ENCODE assay signal across 8 mouse cellular contexts in genomic region chr13:23412211-23412629, GRCm38 (mm10). TPM values are rescaled to one million over a fixed set of nuclear protein-coding genes. Genes with fewer than 3 reads are reported as not detected.
DNase-seq lines count a peak whose midpoint lies in the region; ATAC-seq lines count a peak whose summit lies in the region.

No protein-coding gene starts in this region.

- no peak for DNase-seq in kidney, postnatal 36 days
- peak; percentile 68 for DNase-seq in MN1 (ENCODE audit: low spot score)
- peak; percentile 59 for DNase-seq in embryonic facial prominence, embryonic 11.5 days (ENCODE audit: low spot score)
- no peak for DNase-seq in intestine, embryonic 14.5 days (ENCODE audit: low spot score)
- DNase-seq in midbrain, embryonic 14.5 days = peak; percentile 55
- no peak for DNase-seq in gastrocnemius, postnatal 25 days
- no peak for DNase-seq in kidney, adult 18-20 months

- H3K9ac ChIP-seq in kidney, embryonic 15.5 days = peak overlapping the region; percentile 9; the same call in 1 of the 2 replicates
- peak overlapping the region; percentile 26; the same call in 1 of the 2 replicates for H3K9ac ChIP-seq in embryonic facial prominence, embryonic 11.5 days (replicated peaks; ENCODE audit: low read length)
- H3K9ac ChIP-seq in intestine, embryonic 14.5 days (ENCODE audit: low read length) = peak overlapping the region; percentile 13; the same call in 1 of the 2 replicates
- peak overlapping the region; percentile 29; the same call in 1 of the 2 replicates for H3K9ac ChIP-seq in midbrain, embryonic 14.5 days (replicated peaks; ENCODE audit: low read length)

- no peaks in the 10 kb centered on the region for H3K9me3 ChIP-seq in kidney, embryonic 15.5 days (replicated peaks)
- no peaks in the 10 kb centered on the region for H3K9me3 ChIP-seq in embryonic facial prominence, embryonic 11.5 days (replicated peaks; ENCODE audit: control insufficient read depth, low read length)
- no peaks in the 10 kb centered on the region for H3K9me3 ChIP-seq in intestine, embryonic 14.5 days (ENCODE audit: control insufficient read depth, low read length)
- no peaks in the 10 kb centered on the region for H3K9me3 ChIP-seq in midbrain, embryonic 14.5 days (ENCODE audit: control insufficient read depth, low read length)

- no peaks in the 10 kb centered on the region; the same call in 1 of the 2 replicates for H3K27me3 ChIP-seq in kidney, embryonic 15.5 days
- H3K27me3 ChIP-seq in embryonic facial prominence, embryonic 11.5 days (ENCODE audit: control insufficient read depth, insufficient read depth, low read length) = no peaks in the 10 kb centered on the region
- H3K27me3 ChIP-seq in intestine, embryonic 14.5 days (replicated peaks; ENCODE audit: control insufficient read depth, insufficient read depth, low read length) = peaks cover 27% of the 10 kb centered on the region; the same call in 1 of the 2 replicates
- H3K27me3 ChIP-seq in midbrain, embryonic 14.5 days (ENCODE audit: control insufficient read depth, insufficient read depth, low read length) = peaks cover 22% of the 10 kb centered on the region

- no peak overlapping the region for H3K27ac ChIP-seq in kidney, embryonic 15.5 days
- H3K27ac ChIP-seq in embryonic facial prominence, embryonic 11.5 days (replicated peaks; ENCODE audit: low read depth, low read length) = no peak overlapping the region
- no peak overlapping the region for H3K27ac ChIP-seq in intestine, embryonic 14.5 days (ENCODE audit: low read depth)
- H3K27ac ChIP-seq in midbrain, embryonic 14.5 days (replicated peaks; ENCODE audit: low read depth, low read length) = no peak overlapping the region

- no peaks in the 10 kb centered on the region for H3K36me3 ChIP-seq in kidney, embryonic 15.5 days
- no peaks in the 10 kb centered on the region for H3K36me3 ChIP-seq in embryonic facial prominence, embryonic 11.5 days (replicated peaks; ENCODE audit: control insufficient read depth, insufficient read depth, low read depth, low read length)
- H3K36me3 ChIP-seq in intestine, embryonic 14.5 days (ENCODE audit: control insufficient read depth, insufficient read depth, low read length) = no peaks in the 10 kb centered on the region
- H3K36me3 ChIP-seq in midbrain, embryonic 14.5 days (ENCODE audit: control insufficient read depth, insufficient read depth, low read length) = no peaks in the 10 kb centered on the region

- peak overlapping the region; percentile 71 for H3K4me2 ChIP-seq in kidney, embryonic 15.5 days
- peak overlapping the region; percentile 67 for H3K4me2 ChIP-seq in embryonic facial prominence, embryonic 11.5 days (ENCODE audit: low read depth, low read length)
- peak overlapping the region; percentile 52 for H3K4me2 ChIP-seq in intestine, embryonic 14.5 days (ENCODE audit: low read length)
- H3K4me2 ChIP-seq in midbrain, embryonic 14.5 days (ENCODE audit: low read length) = peak overlapping the region; percentile 55

- peaks cover 22% of the 10 kb centered on the region for H3K4me1 ChIP-seq in kidney, embryonic 15.5 days
- no peaks in the 10 kb centered on the region for H3K4me1 ChIP-seq in embryonic facial prominence, embryonic 11.5 days (ENCODE audit: control insufficient read depth, insufficient read depth, low read length)
- H3K4me1 ChIP-seq in intestine, embryonic 14.5 days (replicated peaks; ENCODE audit: control insufficient read depth, insufficient read depth, low read length) = 0 out of 2 replicates have a peak, but pooled peaks cover 4% of the 10 kb centered on the region
- H3K4me1 ChIP-seq in midbrain, embryonic 14.5 days (ENCODE audit: control insufficient read depth, insufficient read depth, low read length) = peaks cover 3% of the 10 kb centered on the region; the same call in 1 of the 2 replicates

- H3K4me3 ChIP-seq in kidney, embryonic 15.5 days (replicated peaks) = peak overlapping the region; percentile 46
- H3K4me3 ChIP-seq in embryonic facial prominence, embryonic 11.5 days (ENCODE audit: low read depth, low read length) = peak overlapping the region; percentile 35
- H3K4me3 ChIP-seq in intestine, embryonic 14.5 days (ENCODE audit: low read depth, low read length) = peak overlapping the region; percentile 39
- H3K4me3 ChIP-seq in midbrain, embryonic 14.5 days (replicated peaks; ENCODE audit: low read depth, low read length) = peak overlapping the region; percentile 33

- 0 out of 2 replicates have a peak, but pooled peaks have one; percentile 37 for ATAC-seq in kidney, embryonic 15.5 days (replicated peaks; ENCODE audit: low FRiP score)
- ATAC-seq in embryonic facial prominence, embryonic 11.5 days (replicated peaks; ENCODE audit: insufficient number of reproducible peaks, low FRiP score, low TSS enrichment, low read depth) = 0 out of 2 replicates have a peak, but pooled peaks have one; percentile 26
- ATAC-seq in intestine, embryonic 14.5 days (replicated peaks; ENCODE audit: low FRiP score, low TSS enrichment, low read depth) = peak; percentile 41; the same call in 1 of the 2 replicates
- ATAC-seq in midbrain, embryonic 14.5 days (ENCODE audit: low FRiP score, low TSS enrichment) = no peak

- WGBS in kidney, embryonic 15.5 days = 2% methylated on average over 20 of the region's 20 CpGs
- WGBS in embryonic facial prominence, embryonic 11.5 days = under 1% methylated on average over 20 of the region's 20 CpGs
- under 1% methylated on average over 20 of the region's 20 CpGs for WGBS in intestine, embryonic 14.5 days
- WGBS in midbrain, embryonic 14.5 days = under 1% methylated on average over 20 of the region's 20 CpGs

RNA-seq across cellular contexts. Expression of gene Abt1, which starts 11.4 kb away (rescaled TPM):
- 13.5 and 13.7 TPM in 2 replicates for polyA plus RNA-seq in kidney, embryonic 15.5 days (2015; fragmentation: Nextera tagmentation; extraction: Ambion mirVana)
- polyA plus RNA-seq in embryonic facial prominence, embryonic 11.5 days (2014; fragmentation: Nextera tagmentation; extraction: Ambion mirVana) = 15.0 and 16.2 TPM in 2 replicates
- polyA plus RNA-seq in intestine, embryonic 14.5 days (2014; fragmentation: Nextera tagmentation; extraction: Ambion mirVana) = 11.9 and 13.8 TPM in 2 replicates
- 9.3 and 9.9 TPM in 2 replicates for polyA plus RNA-seq in midbrain, embryonic 14.5 days (2014; fragmentation: Nextera tagmentation; extraction: Ambion mirVana)
- 1 to 10 TPM; 2.9 to 3.7 TPM for total RNA-seq in gastrocnemius, postnatal 25 days (2021)

RNA-seq across cellular contexts. Expression of gene Zfp322a, which starts 43.2 kb away (rescaled TPM):
- polyA plus RNA-seq in kidney, embryonic 15.5 days (2015; fragmentation: Nextera tagmentation; extraction: Ambion mirVana) = 48.8 and 48.9 TPM in 2 replicates
- 72.4 and 76.2 TPM in 2 replicates for polyA plus RNA-seq in embryonic facial prominence, embryonic 11.5 days (2014; fragmentation: Nextera tagmentation; extraction: Ambion mirVana)
- polyA plus RNA-seq in intestine, embryonic 14.5 days (2014; fragmentation: Nextera tagmentation; extraction: Ambion mirVana) = 39.5 and 49.8 TPM in 2 replicates
- 41.2 and 64.4 TPM in 2 replicates for polyA plus RNA-seq in midbrain, embryonic 14.5 days (2014; fragmentation: Nextera tagmentation; extraction: Ambion mirVana)
- 10 to 100 TPM in 1 of 2 experiments, 1 to 10 TPM in 1; 8.8 to 10.3 TPM for total RNA-seq in gastrocnemius, postnatal 25 days (2021)

RNA-seq across cellular contexts. Expression of gene Btn1a1, which starts 53.5 kb away (rescaled TPM):
- 0.08 and 0.12 TPM in 2 replicates for polyA plus RNA-seq in kidney, embryonic 15.5 days (2015; fragmentation: Nextera tagmentation; extraction: Ambion mirVana)
- polyA plus RNA-seq in embryonic facial prominence, embryonic 11.5 days (2014; fragmentation: Nextera tagmentation; extraction: Ambion mirVana) = 0.24 and 0.35 TPM in 2 replicates
- 0.05 and 0.11 TPM in 2 replicates for polyA plus RNA-seq in intestine, embryonic 14.5 days (2014; fragmentation: Nextera tagmentation; extraction: Ambion mirVana)
- 0.09 TPM in 1 of 2 replicates, not detected in the other for polyA plus RNA-seq in midbrain, embryonic 14.5 days (2014; fragmentation: Nextera tagmentation; extraction: Ambion mirVana)
- total RNA-seq in gastrocnemius, postnatal 25 days (2021) = not detected

Comparison
In these comparisons a context has a peak if more than half of its experiments do, and no peak if none do; other contexts are left out.
1. DNase-seq: peak in MN1 (single experiment), embryonic facial prominence, embryonic 11.5 days (single experiment) and midbrain, embryonic 14.5 days (single experiment); none in kidney, postnatal 36 days (0 of 2), intestine, embryonic 14.5 days (single experiment), gastrocnemius, postnatal 25 days (single experiment) and kidney, adult 18-20 months (single experiment).
2. Peak in every context shown above with its lines, with median percentiles within 50 percentile points of each other: H3K4me2 ChIP-seq, H3K4me3 ChIP-seq and H3K9ac ChIP-seq.